Mouse (Mus musculus): ENCODE data around the gene Six5.
"Not testable (repeated sequence)": the region's sequence is repeated elsewhere in the genome, so short reads cannot be mapped to it uniquely, and the experiment has no call there.

Six5 gene

GRCm38 (mm10) chr7:19094471-19094825 lies at the start of gene Six5:
Gene Six5 (plus strand): TSS chr7:19094594.
- DNase-seq: peak; percentile 81

- no peak for DNase-seq
Observed at GRCm38 (mm10) chr7:19044616-19045015, 49.8 kb upstream of the Six5 start.

- no peak for DNase-seq
Observed at GRCm38 (mm10) chr7:19046286-19047069, 47.9 kb upstream of the Six5 start.

GRCm38 (mm10) chr7:19048006-19048527 lies 46.3 kb upstream of the Six5 start:
- no peak for DNase-seq

GRCm38 (mm10) chr7:19049252-19049651 lies 45.1 kb upstream of the Six5 start:
- DNase-seq: no peak

- no peak for DNase-seq
Observed at GRCm38 (mm10) chr7:19050172-19050571, 44.2 kb upstream of the Six5 start.

GRCm38 (mm10) chr7:19051161-19051560 lies 43.2 kb upstream of the Six5 start:
- no peak for DNase-seq

GRCm38 (mm10) chr7:19052345-19053135 lies 41.9 kb upstream of the Six5 start:
- no peak for DNase-seq

- no peak for DNase-seq
Observed at GRCm38 (mm10) chr7:19053136-19053532, 41.3 kb upstream of the Six5 start.

- peak; percentile 76 for DNase-seq
Observed at GRCm38 (mm10) chr7:19054047-19054776, 40.2 kb upstream of the Six5 start, which contains the start of gene Rsph6a. Gene Rsph6a (plus strand): TSS chr7:19054690.

- DNase-seq: no peak
Observed at GRCm38 (mm10) chr7:19054777-19055076, 39.7 kb upstream of the Six5 start.

- DNase-seq: no peak
Observed at GRCm38 (mm10) chr7:19055108-19055507, 39.3 kb upstream of the Six5 start.

GRCm38 (mm10) chr7:19057405-19057804 lies 37.0 kb upstream of the Six5 start:
- DNase-seq: no peak

- no peak for DNase-seq
Observed at GRCm38 (mm10) chr7:19065896-19066295, 28.5 kb upstream of the Six5 start.

GRCm38 (mm10) chr7:19067063-19067462 lies 27.3 kb upstream of the Six5 start:
- DNase-seq: no peak

GRCm38 (mm10) chr7:19067935-19068334 lies 26.5 kb upstream of the Six5 start:
- DNase-seq: no peak

GRCm38 (mm10) chr7:19068707-19069106 lies 25.7 kb upstream of the Six5 start:
- peak; percentile 86 for DNase-seq

- peak; percentile 37 for DNase-seq
Observed at GRCm38 (mm10) chr7:19069500-19069899, 24.9 kb upstream of the Six5 start.

GRCm38 (mm10) chr7:19071024-19071423 lies 23.4 kb upstream of the Six5 start:
- not testable (repeated sequence) for DNase-seq

- peak; percentile 68 for DNase-seq
Observed at GRCm38 (mm10) chr7:19073504-19073903, 20.9 kb upstream of the Six5 start.

GRCm38 (mm10) chr7:19074494-19074893 lies 19.9 kb upstream of the Six5 start:
- no peak for DNase-seq

- no peak for DNase-seq
Observed at GRCm38 (mm10) chr7:19075231-19075630, 19.2 kb upstream of the Six5 start.

Data from kidney, postnatal 10 days (tissue).